Mouse (Mus musculus) ES-Bruce4 (cell line): ENCODE measurements around the gene Olfr1389. TPM values are rescaled to one million over a fixed set of nuclear protein-coding genes. Genes with fewer than 3 reads are reported as not detected.
"Not testable (repeated sequence)": the region's sequence is repeated elsewhere in the genome, so short reads cannot be mapped to it uniquely, and the experiment has no call there.

ENCODE experiments used
- H3K27ac ChIP-seq: 2 replicates; pipeline ENCODE4 v1.5.1; 2012; ENCODE audit warnings: low read length, inconsistent platforms; ENCODE audit not compliant: insufficient read depth
- H3K27me3 ChIP-seq: 2 replicates; pipeline ENCODE4 v1.6.1; 2012; ENCODE audit warnings: mild to moderate bottlenecking, low read length, inconsistent platforms; ENCODE audit not compliant: control insufficient read depth, poor library complexity, insufficient read depth, severe bottlenecking
- H3K36me3 ChIP-seq: 2 replicates; pipeline ENCODE4 v1.6.1; 2012; ENCODE audit warnings: inconsistent platforms, mild to moderate bottlenecking, low read length, moderate library complexity; ENCODE audit not compliant: control insufficient read depth, poor library complexity, insufficient read depth, severe bottlenecking
- H3K4me1 ChIP-seq: one replicate; pipeline ENCODE4 v1.8.1; 2011; ENCODE audit warnings: low read length; ENCODE audit not compliant: control insufficient read depth, insufficient read depth
- H3K4me3 ChIP-seq: 2 replicates; pipeline ENCODE4 v1.5.1; 2011; ENCODE audit warnings: low read depth, mild to moderate bottlenecking, low read length
- H3K9ac ChIP-seq: 2 replicates; pipeline ENCODE4 v1.6.1; 2012; ENCODE audit warnings: low read depth, mild to moderate bottlenecking, inconsistent platforms; ENCODE audit not compliant: poor library complexity, severe bottlenecking
- H3K9me3 ChIP-seq: replicated peaks from 2 replicates; pipeline ENCODE4 v1.6.1; 2012; ENCODE audit warnings: mild to moderate bottlenecking, low read length, inconsistent platforms; ENCODE audit not compliant: control insufficient read depth, poor library complexity, insufficient read depth, severe bottlenecking
- CTCF ChIP-seq: IDR thresholded peaks from one replicate; pipeline ENCODE4 v1.8.1; 2011; ENCODE audit warnings: low read depth, low read length
- EP300 ChIP-seq: IDR thresholded peaks from 2 replicates; pipeline ENCODE4 v1.6.1; 2011; ENCODE audit warnings: low read depth, low read length; ENCODE audit not compliant: insufficient read depth
- POLR2A ChIP-seq: IDR thresholded peaks from one replicate; pipeline ENCODE4 v1.8.1; 2011; ENCODE audit warnings: low read length; ENCODE audit not compliant: insufficient read depth
- polyA plus RNA-seq: library from polyadenylated mRNA; stranded (reverse); fragments of >200 nt; gene quantifications from 2 replicates; pipeline ENCODE4 v1.2.4, GENCODE M21; 2011; ENCODE audit warnings: low read depth; ENCODE audit not compliant: missing spikeins, insufficient read depth, insufficient read length

The Olfr1389 gene
- polyA plus RNA-seq = not detected in 2 replicates

DNA sequence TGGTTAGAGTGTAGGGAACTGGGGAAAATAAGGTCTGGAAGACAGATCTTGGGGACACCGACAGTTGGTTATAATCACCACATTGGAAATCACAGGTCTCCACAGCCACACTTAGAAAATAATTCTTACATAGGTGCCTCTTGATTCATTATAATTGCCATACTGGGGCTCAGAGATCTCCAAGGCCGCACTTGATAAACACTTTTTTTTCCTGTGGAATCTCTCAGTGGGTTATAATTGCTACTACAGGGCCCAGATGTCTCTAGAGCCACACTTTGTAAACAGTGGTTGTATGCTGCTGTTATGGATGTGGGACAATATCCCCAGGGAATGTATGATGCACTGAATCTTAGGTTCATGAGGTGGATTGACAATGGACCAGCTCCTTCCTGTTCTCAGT, at the start of gene Olfr1389:
Gene Olfr1389, plus strand, starts transcription at position 301 of the 400 bp plus-strand sequence.
- Histone ChIP-seq H3K4me1 (no peaks in the 10 kb centered on the region), H3K27ac (no peak within 1 kb of the TSS), H3K9ac (no peak within 1 kb of the TSS), H3K27me3 (no peaks in the 10 kb centered on the region), H3K36me3 (no peaks in the 10 kb centered on the region), H3K4me3 (no peak within 1 kb of the TSS), H3K9me3 (no peaks in the 10 kb centered on the region)
- TF ChIP-seq EP300 = no peak
- TF ChIP-seq POLR2A = no peak
- no peak for TF ChIP-seq CTCF

- Histone ChIP-seq H3K27me3 (no peaks in the 10 kb centered on the region), H3K9me3 (no peaks in the 10 kb centered on the region; the same call in 1 of the 2 replicates), H3K9ac (no peak overlapping the region), H3K4me1 (no peaks in the 10 kb centered on the region), H3K4me3 (no peak overlapping the region), H3K27ac (no peak overlapping the region), H3K36me3 (no peaks in the 10 kb centered on the region)
- no peak for TF ChIP-seq CTCF
- TF ChIP-seq EP300 = no peak
- TF ChIP-seq POLR2A = no peak
These were observed 39.7 kb upstream of the Olfr1389 start for GRCm38 (mm10) chr11:49383133-49383532.

GRCm38 (mm10) chr11:49386118-49386517, 36.7 kb upstream of the Olfr1389 start:
- H3K4me1 ChIP-seq, H3K4me3 ChIP-seq, H3K9me3 ChIP-seq, H3K27ac ChIP-seq, H3K36me3 ChIP-seq, H3K27me3 ChIP-seq, H3K9ac ChIP-seq: not testable (repeated sequence)

- H3K4me3 ChIP-seq, H3K9me3 ChIP-seq, H3K36me3 ChIP-seq: not testable (repeated sequence)
These were observed 30.2 kb upstream of the Olfr1389 start for GRCm38 (mm10) chr11:49392707-49393106.

DNA sequence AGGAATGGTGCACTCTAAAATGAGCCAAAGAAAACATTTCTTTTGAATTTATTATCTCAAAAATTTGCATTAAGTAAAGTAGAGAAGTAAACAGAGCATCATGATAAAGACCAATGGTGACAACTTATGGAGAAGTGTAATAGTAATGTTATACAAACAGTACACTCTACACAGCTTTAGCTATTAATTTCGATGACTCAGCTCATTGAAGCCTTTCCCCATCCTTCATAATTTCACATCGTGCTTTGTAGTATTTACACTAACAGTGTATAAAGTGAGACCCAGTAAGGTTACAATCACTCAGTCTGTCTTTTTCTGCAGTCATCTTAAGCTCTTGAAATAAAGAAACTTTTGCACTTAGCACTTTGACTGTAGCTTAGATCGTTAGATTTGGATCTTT, 16.1 kb upstream of the Olfr1389 start:
- Histone ChIP-seq H3K9ac (no peak overlapping the region), H3K4me1 (no peaks in the 10 kb centered on the region), H3K4me3 (no peak overlapping the region), H3K27me3 (no peaks in the 10 kb centered on the region), H3K9me3 (no peaks in the 10 kb centered on the region), H3K36me3 (no peaks in the 10 kb centered on the region), H3K27ac (no peak overlapping the region)
- no peak for TF ChIP-seq EP300
- no peak for TF ChIP-seq CTCF
- TF ChIP-seq POLR2A = no peak

More at GRCm38 (mm10) chr11:49392707-49393106, 30.2 kb upstream of the Olfr1389 start:
- not testable (repeated sequence) for H3K9ac ChIP-seq, H3K4me1 ChIP-seq, H3K27ac ChIP-seq, H3K27me3 ChIP-seq

DNA sequence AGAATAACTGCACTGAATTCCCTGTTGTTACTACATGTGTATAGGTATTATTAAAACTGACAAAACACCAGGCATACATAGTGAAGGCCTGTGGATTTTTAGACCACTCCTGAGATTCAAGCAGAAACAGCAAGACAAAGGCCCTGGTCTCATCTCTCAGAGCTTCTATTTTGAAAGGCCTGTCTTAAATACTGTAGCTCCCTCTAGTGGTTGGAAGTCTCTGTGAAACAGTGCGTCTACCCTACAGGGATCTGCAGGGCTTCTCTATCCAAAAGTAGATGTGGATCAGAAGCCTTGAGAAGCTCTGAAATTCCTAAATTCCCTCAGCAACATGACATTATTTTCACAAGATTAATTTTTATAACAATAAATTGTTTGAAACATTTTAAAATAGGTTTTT, 12.3 kb upstream of the Olfr1389 start:
- H3K9me3 ChIP-seq = no peaks in the 10 kb centered on the region
- no peaks in the 10 kb centered on the region for H3K36me3 ChIP-seq
- TF ChIP-seq CTCF = no peak
- no peak overlapping the region for H3K9ac ChIP-seq
- no peaks in the 10 kb centered on the region for H3K27me3 ChIP-seq
- H3K27ac ChIP-seq = no peak overlapping the region
- no peaks in the 10 kb centered on the region for H3K4me1 ChIP-seq
- no peak overlapping the region for H3K4me3 ChIP-seq

- no peaks in the 10 kb centered on the region for H3K27me3 ChIP-seq
- H3K4me3 ChIP-seq = no peak overlapping the region
- H3K9me3 ChIP-seq = no peaks in the 10 kb centered on the region
- H3K27ac ChIP-seq = no peak overlapping the region
- no peaks in the 10 kb centered on the region for H3K36me3 ChIP-seq
- no peak for TF ChIP-seq CTCF
- TF ChIP-seq EP300 = no peak
- TF ChIP-seq POLR2A = no peak
- no peaks in the 10 kb centered on the region for H3K4me1 ChIP-seq
- no peak overlapping the region for H3K9ac ChIP-seq
These were observed 2.5 kb downstream of the Olfr1389 start for GRCm38 (mm10) chr11:49425257-49425927.
